Mouse (Mus musculus): ENCODE measurements around the gene Ctsl. TPM values are rescaled to one million over a fixed set of nuclear protein-coding genes. Genes with fewer than 3 reads are reported as not detected.
A peak's percentile ranks its signal among the peaks of the same experiment; 100 is the strongest.

The Ctsl gene
- polyA plus RNA-seq, 1 experiment from 2014 or later, result 151 TPM

DNA sequence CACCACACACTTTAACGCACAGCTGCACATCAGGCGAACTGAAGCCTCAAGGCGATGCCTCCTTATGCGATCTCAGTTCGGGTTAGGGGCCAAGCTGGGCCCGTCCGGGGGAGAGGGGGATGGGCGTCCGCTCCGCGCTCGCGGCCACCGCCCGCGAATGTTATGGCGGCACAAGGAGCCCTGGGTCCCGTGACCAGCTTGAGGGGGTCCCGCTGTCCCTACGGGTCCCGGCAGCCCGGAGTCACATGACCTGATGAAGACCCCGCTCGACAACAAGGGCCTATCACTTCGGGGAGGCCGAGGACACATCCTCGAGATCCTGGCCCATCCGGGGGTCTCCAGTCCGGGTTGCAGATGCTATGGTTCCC is 901 bp downstream of the Ctsl start:
- Histone ChIP-seq H3K36me3 (replicated peaks; ENCODE audit: control insufficient read depth, insufficient read depth, low read depth, low read length) (peaks cover 6% of the 10 kb centered on the region; the same call in 1 of the 2 replicates), H3K4me3 (ENCODE audit: low read depth, low read length) (peak overlapping the region; percentile 80), H3K27me3 (ENCODE audit: control insufficient read depth, insufficient read depth, low read length) (no peaks in the 10 kb centered on the region), H3K4me2 (ENCODE audit: low read depth, low read length) (peak overlapping the region; percentile 77), H3K27ac (replicated peaks; ENCODE audit: low read depth, low read length) (peak overlapping the region; percentile 28; the same call in 1 of the 2 replicates), H3K9me3 (replicated peaks; ENCODE audit: control insufficient read depth, low read length) (no peaks in the 10 kb centered on the region), H3K4me1 (ENCODE audit: control insufficient read depth, insufficient read depth, low read length) (no peaks in the 10 kb centered on the region), H3K9ac (replicated peaks; ENCODE audit: low read length) (peak overlapping the region; percentile 77)
- under 1% methylated on average over 29 of the region's 29 CpGs for WGBS
- ATAC-seq (replicated peaks; ENCODE audit: insufficient number of reproducible peaks, low FRiP score, low TSS enrichment, low read depth), result peak; percentile 89
- peak; percentile 57 for DNase-seq (ENCODE audit: low spot score)

DNA sequence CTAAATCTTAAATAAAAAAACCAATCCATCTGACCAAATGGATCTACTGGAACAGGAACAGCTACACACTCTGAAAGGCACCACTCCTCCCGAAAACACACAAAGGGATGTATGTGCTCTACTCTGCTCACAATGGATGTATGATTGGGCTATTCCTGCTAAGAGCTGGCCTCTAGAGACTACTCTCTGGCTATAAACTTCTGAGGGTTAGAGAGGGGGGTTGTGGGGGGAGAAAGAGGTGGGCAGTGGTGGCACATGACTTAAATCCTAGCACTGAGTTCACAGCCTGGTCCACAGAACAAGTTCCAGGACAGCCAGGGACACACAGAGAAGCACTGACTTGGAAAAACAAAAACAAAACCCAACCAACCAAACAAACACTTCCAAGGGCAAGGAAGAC is 2.1 kb downstream of the Ctsl start:
- ATAC-seq (replicated peaks; ENCODE audit: insufficient number of reproducible peaks, low FRiP score, low TSS enrichment, low read depth), result no peak
- H3K9ac ChIP-seq (replicated peaks; ENCODE audit: low read length), result no peak overlapping the region
- H3K27me3 ChIP-seq (ENCODE audit: control insufficient read depth, insufficient read depth, low read length), result no peaks in the 10 kb centered on the region
- no peaks in the 10 kb centered on the region for H3K9me3 ChIP-seq (replicated peaks; ENCODE audit: control insufficient read depth, low read length)
- 92% methylated on average over 1 of the region's 1 CpGs for WGBS
- no peak overlapping the region for H3K4me2 ChIP-seq (ENCODE audit: low read depth, low read length)
- no peak overlapping the region for H3K4me3 ChIP-seq (ENCODE audit: low read depth, low read length)
- no peak overlapping the region for H3K27ac ChIP-seq (replicated peaks; ENCODE audit: low read depth, low read length)
- H3K36me3 ChIP-seq (replicated peaks; ENCODE audit: control insufficient read depth, insufficient read depth, low read depth, low read length), result peaks cover 6% of the 10 kb centered on the region; the same call in 1 of the 2 replicates
- no peak for DNase-seq (ENCODE audit: low spot score)
- no peaks in the 10 kb centered on the region for H3K4me1 ChIP-seq (ENCODE audit: control insufficient read depth, insufficient read depth, low read length)

DNA sequence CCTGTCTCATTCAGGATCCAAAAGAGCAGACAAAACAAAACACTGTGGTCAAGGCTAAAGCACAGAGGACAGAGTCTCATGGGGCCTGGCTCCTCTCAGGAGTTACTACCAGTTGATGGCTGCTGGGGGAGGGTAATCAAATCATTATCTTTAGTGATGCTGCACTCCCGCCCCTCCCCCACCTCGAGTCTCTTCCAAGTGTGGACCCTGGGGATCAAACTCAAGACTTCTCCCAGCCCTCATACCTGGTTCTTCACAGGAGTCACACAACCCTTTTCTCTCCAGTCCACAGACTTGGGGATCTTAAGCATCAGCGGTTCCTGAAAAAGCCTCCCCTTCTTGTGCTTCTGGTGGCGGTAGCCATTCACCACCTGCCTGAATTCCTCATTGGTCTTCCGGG is 3.1 kb downstream of the Ctsl start:
- no peak for DNase-seq (ENCODE audit: low spot score)
- 96% methylated on average over 5 of the region's 5 CpGs for WGBS

DNA sequence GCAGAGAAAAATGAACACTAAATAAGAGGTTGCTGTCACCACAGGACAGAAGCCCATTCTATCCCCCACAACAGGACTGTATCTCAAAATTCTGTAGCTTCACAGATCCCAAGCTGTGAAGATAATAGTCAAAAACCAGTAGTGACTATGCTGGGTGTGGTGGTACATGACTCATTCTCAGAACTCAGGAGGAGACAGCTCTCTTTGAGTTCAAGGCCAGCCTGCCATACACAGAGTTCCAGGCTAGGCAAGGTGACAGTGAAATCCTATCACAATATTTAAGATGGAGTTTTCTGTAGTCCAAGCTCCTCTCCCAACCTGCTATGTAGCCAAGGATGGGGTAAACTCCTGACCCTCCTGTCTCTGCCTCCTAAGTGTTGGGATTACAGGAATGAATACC is 5.4 kb downstream of the Ctsl start:
- Histone ChIP-seq H3K36me3 (replicated peaks; ENCODE audit: control insufficient read depth, insufficient read depth, low read depth, low read length) (peaks cover 6% of the 10 kb centered on the region; the same call in 1 of the 2 replicates), H3K4me1 (ENCODE audit: control insufficient read depth, insufficient read depth, low read length) (no peaks in the 10 kb centered on the region), H3K9ac (replicated peaks; ENCODE audit: low read length) (no peak overlapping the region), H3K9me3 (replicated peaks; ENCODE audit: control insufficient read depth, low read length) (no peaks in the 10 kb centered on the region), H3K27ac (replicated peaks; ENCODE audit: low read depth, low read length) (no peak overlapping the region), H3K4me2 (ENCODE audit: low read depth, low read length) (no peak overlapping the region), H3K4me3 (ENCODE audit: low read depth, low read length) (no peak overlapping the region), H3K27me3 (ENCODE audit: control insufficient read depth, insufficient read depth, low read length) (no peaks in the 10 kb centered on the region)
- no peak for ATAC-seq (replicated peaks; ENCODE audit: insufficient number of reproducible peaks, low FRiP score, low TSS enrichment, low read depth)
- DNase-seq (ENCODE audit: low spot score), result no peak

More for the DNA sequence above, 3.1 kb downstream of the Ctsl start:
- H3K4me2 ChIP-seq (ENCODE audit: low read depth, low read length), result no peak overlapping the region
- no peak overlapping the region for H3K4me3 ChIP-seq (ENCODE audit: low read depth, low read length)
- H3K4me1 ChIP-seq (ENCODE audit: control insufficient read depth, insufficient read depth, low read length), result no peaks in the 10 kb centered on the region
- no peak overlapping the region for H3K27ac ChIP-seq (replicated peaks; ENCODE audit: low read depth, low read length)
- H3K9ac ChIP-seq (replicated peaks; ENCODE audit: low read length), result no peak overlapping the region
- no peaks in the 10 kb centered on the region for H3K27me3 ChIP-seq (ENCODE audit: control insufficient read depth, insufficient read depth, low read length)
- no peaks in the 10 kb centered on the region for H3K9me3 ChIP-seq (replicated peaks; ENCODE audit: control insufficient read depth, low read length)
- peaks cover 6% of the 10 kb centered on the region; the same call in 1 of the 2 replicates for H3K36me3 ChIP-seq (replicated peaks; ENCODE audit: control insufficient read depth, insufficient read depth, low read depth, low read length)
- ATAC-seq (replicated peaks; ENCODE audit: insufficient number of reproducible peaks, low FRiP score, low TSS enrichment, low read depth), result no peak

DNA sequence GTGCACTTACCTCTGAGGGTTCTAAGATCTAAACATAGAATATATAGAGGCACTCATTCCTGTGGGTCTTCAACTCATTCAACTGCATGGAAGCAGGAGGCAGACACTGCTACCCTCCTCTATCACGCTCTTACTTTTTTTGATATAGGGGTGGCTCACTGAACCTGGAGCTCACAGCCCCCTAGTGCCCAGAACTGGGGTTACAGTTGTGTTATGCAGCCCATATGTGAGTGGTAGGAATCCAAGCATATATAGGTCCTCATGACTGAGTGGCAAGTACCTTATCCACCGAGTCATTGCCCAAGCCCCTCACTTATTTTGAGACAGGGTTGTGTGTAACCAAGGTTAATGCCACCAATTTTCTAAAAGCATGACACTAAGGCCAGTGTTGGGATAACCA is 6.4 kb downstream of the Ctsl start:
- DNase-seq (ENCODE audit: low spot score), result peak; percentile 36
- Histone ChIP-seq H3K9ac (replicated peaks; ENCODE audit: low read length) (no peak overlapping the region), H3K9me3 (replicated peaks; ENCODE audit: control insufficient read depth, low read length) (no peaks in the 10 kb centered on the region), H3K27ac (replicated peaks; ENCODE audit: low read depth, low read length) (no peak overlapping the region), H3K4me1 (ENCODE audit: control insufficient read depth, insufficient read depth, low read length) (no peaks in the 10 kb centered on the region), H3K4me2 (ENCODE audit: low read depth, low read length) (no peak overlapping the region), H3K27me3 (ENCODE audit: control insufficient read depth, insufficient read depth, low read length) (no peaks in the 10 kb centered on the region), H3K4me3 (ENCODE audit: low read depth, low read length) (no peak overlapping the region), H3K36me3 (replicated peaks; ENCODE audit: control insufficient read depth, insufficient read depth, low read depth, low read length) (peaks cover 6% of the 10 kb centered on the region; the same call in 1 of the 2 replicates)
- no peak for ATAC-seq (replicated peaks; ENCODE audit: insufficient number of reproducible peaks, low FRiP score, low TSS enrichment, low read depth)
- 71% methylated on average over 2 of the region's 2 CpGs for WGBS

DNA sequence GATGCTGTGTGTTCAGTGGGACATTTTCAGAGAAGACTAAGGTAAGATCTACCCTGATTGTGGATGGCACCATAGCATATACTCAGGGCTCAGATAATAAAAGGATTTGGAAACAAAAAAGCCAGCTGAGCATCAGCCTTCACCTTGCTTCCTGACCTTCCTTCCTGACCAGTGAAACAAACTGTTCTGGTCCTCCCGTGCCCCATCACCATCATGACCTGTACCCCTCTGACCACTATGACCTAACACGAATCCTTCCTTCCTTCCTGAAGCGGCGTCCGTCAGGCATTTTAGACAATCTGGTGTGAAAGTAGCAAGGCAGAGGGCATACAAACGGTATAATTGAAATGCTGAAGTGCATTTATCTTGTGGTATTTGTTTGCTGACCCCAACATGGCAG is 8.6 kb downstream of the Ctsl start:
- Histone ChIP-seq H3K4me2 (ENCODE audit: low read depth, low read length) (no peak overlapping the region), H3K9me3 (replicated peaks; ENCODE audit: control insufficient read depth, low read length) (no peaks in the 10 kb centered on the region), H3K36me3 (replicated peaks; ENCODE audit: control insufficient read depth, insufficient read depth, low read depth, low read length) (peaks cover 2% of the 10 kb centered on the region; the same call in 1 of the 2 replicates), H3K27ac (replicated peaks; ENCODE audit: low read depth, low read length) (no peak overlapping the region), H3K27me3 (ENCODE audit: control insufficient read depth, insufficient read depth, low read length) (no peaks in the 10 kb centered on the region), H3K4me1 (ENCODE audit: control insufficient read depth, insufficient read depth, low read length) (no peaks in the 10 kb centered on the region), H3K4me3 (ENCODE audit: low read depth, low read length) (no peak overlapping the region), H3K9ac (replicated peaks; ENCODE audit: low read length) (no peak overlapping the region)
- 89% methylated on average over 6 of the region's 6 CpGs for WGBS
- ATAC-seq (replicated peaks; ENCODE audit: insufficient number of reproducible peaks, low FRiP score, low TSS enrichment, low read depth), result no peak
- DNase-seq (ENCODE audit: low spot score), result no peak

DNA sequence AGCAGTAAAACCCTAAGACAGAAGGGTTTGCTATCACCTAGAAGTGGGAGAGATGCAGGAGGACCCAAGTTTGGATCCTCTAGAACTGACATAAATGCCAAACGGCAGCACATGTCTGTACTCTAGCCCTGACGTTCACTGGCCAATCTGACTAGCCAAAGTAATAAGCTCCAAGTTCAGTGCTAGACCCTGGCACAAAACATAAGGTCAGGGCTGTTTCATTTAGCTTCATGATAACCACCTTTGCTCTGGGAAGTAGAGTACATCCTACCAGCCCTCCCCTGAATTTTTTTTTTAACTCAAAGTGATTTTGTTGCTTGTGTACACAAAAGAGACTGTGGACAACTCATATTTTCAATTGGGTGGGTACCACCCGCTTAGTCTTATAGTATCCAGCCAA is 9.7 kb downstream of the Ctsl start:
- Histone ChIP-seq H3K9me3 (replicated peaks; ENCODE audit: control insufficient read depth, low read length) (no peaks in the 10 kb centered on the region), H3K27ac (replicated peaks; ENCODE audit: low read depth, low read length) (no peak overlapping the region), H3K4me3 (ENCODE audit: low read depth, low read length) (no peak overlapping the region), H3K4me1 (ENCODE audit: control insufficient read depth, insufficient read depth, low read length) (no peaks in the 10 kb centered on the region), H3K9ac (replicated peaks; ENCODE audit: low read length) (no peak overlapping the region), H3K27me3 (ENCODE audit: control insufficient read depth, insufficient read depth, low read length) (no peaks in the 10 kb centered on the region), H3K36me3 (replicated peaks; ENCODE audit: control insufficient read depth, insufficient read depth, low read depth, low read length) (peaks cover 2% of the 10 kb centered on the region; the same call in 1 of the 2 replicates), H3K4me2 (ENCODE audit: low read depth, low read length) (no peak overlapping the region)
- WGBS, result 88% methylated on average over 3 of the region's 3 CpGs
- ATAC-seq (replicated peaks; ENCODE audit: insufficient number of reproducible peaks, low FRiP score, low TSS enrichment, low read depth) (no peak), DNase-seq (ENCODE audit: low spot score) (no peak)

DNA sequence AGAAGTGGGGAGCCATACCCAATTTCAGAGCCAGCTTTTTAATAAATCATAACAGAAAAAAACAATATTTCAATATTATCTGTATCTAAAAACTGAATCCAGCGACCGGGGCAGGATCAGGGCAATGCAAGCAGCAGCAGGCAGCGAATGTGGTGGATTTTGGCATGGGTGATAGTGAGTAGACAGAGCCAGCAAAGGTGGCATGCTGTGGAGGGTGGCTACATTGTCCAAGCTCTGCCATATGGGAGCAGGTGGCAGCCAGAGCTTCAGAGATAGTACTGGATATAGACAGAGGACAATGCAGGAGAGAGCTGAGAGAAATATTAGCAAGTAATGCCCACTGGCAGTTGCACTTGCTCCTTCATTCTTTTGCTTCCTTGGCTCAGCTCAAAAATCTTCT is 11.0 kb downstream of the Ctsl start:
- DNase-seq (ENCODE audit: low spot score) (no peak), ATAC-seq (replicated peaks; ENCODE audit: insufficient number of reproducible peaks, low FRiP score, low TSS enrichment, low read depth) (no peak)
- Histone ChIP-seq H3K27me3 (ENCODE audit: control insufficient read depth, insufficient read depth, low read length) (no peaks in the 10 kb centered on the region), H3K4me1 (ENCODE audit: control insufficient read depth, insufficient read depth, low read length) (no peaks in the 10 kb centered on the region), H3K27ac (replicated peaks; ENCODE audit: low read depth, low read length) (no peak overlapping the region), H3K36me3 (replicated peaks; ENCODE audit: control insufficient read depth, insufficient read depth, low read depth, low read length) (no peaks in the 10 kb centered on the region), H3K9me3 (replicated peaks; ENCODE audit: control insufficient read depth, low read length) (no peaks in the 10 kb centered on the region), H3K4me3 (ENCODE audit: low read depth, low read length) (no peak overlapping the region), H3K4me2 (ENCODE audit: low read depth, low read length) (no peak overlapping the region), H3K9ac (replicated peaks; ENCODE audit: low read length) (no peak overlapping the region)
- WGBS, result 88% methylated on average over 3 of the region's 3 CpGs

Data from embryonic facial prominence, embryonic 11.5 days (tissue).